Mouse (Mus musculus): ENCODE data around the gene Rab3ip.

DNA sequence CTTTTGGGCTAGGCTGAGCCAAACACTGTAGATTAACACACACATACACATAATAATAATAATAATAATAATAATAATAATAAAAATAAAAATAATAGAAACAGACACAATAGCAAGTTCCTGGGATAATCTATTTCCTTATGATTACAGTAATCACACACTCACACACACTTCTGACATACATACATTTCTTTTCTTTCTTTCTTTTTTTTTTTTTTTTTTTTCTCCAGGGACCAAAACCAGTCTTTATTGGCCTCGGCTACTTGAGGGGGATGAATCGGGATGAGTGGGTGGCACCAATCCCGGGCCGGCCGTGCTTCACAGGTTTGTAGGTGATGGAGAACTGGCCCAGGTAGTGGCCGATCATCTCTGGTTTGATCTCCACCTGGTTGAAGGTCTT, 21.9 kb upstream of the Rab3ip start, which contains the start of gene Gm10271:
- no peak for TF ChIP-seq EP300 (optimal IDR thresholded peaks at IDR 0.05)
- no peak for TF ChIP-seq CTCF (IDR thresholded peaks at IDR 0.05; ENCODE audit: low read depth)
